Mouse (Mus musculus): Measurements from ENCODE around the gene Ptpn5.

DNA sequence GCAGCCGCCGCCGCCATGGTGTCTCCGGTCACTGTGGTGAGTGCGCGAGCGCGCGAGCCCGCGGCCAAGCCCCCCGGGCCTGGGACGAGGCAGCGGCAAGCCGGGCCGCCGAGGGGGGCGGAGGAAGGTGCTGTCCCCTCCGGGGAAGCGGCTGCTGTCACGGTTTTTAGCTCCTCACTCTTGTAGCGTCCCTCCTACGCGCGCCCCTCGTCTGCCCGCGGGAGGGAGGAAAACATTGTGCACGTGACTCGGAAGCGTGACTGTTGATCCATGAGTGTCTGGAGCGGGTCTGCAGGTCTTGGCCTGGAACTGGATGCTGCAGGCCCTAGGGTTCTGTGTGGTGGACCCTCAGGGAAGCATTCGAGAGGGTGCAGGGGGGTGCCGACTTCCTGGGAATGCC is 82.7 kb downstream of the Ptpn5 start:
- TF ChIP-seq GATA1 (IDR thresholded peaks at IDR 0.05; ENCODE audit: low read length), result no peak
- TF ChIP-seq TAL1 (IDR thresholded peaks at IDR 0.05; ENCODE audit: low read length), result no peak

Measured in erythroblast, embryonic 14.5 days (primary cell).